Mouse (Mus musculus): ENCODE data around the gene Gm38394. TPM values are rescaled to one million over a fixed set of nuclear protein-coding genes. Genes with fewer than 3 reads are reported as not detected.

The Gm38394 gene
- polyA plus RNA-seq, 1 experiment from 2014 or later = 7.2 TPM

DNA sequence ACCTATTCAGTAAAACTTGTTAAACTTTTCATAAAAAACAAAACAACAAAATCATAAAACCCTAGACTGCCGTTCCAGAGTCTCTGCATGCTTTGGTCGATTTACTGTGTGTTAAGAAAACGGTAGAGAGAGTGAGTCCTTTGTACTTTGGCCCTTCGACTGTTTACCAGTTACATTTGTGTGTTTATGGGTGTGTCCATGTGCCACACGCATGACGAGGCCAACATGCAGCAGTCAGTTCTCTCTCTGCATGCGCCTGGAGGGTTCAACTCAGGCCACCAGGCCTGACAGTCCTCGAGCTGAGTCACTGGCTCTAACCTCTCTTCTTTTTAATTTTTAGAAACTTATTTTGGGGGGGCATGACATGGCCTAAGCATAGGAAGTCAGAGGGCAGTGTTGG is 42.8 kb downstream of the Gm38394 start:
- no peak overlapping the region for H3K27ac ChIP-seq (ENCODE audit: low read depth, low read length)
- H3K27me3 ChIP-seq (ENCODE audit: control insufficient read depth, insufficient read depth, low read length) = no peaks in the 10 kb centered on the region
- ATAC-seq (replicated peaks; ENCODE audit: low FRiP score) (no peak), DNase-seq (ENCODE audit: low spot score) (no peak)
- H3K36me3 ChIP-seq (ENCODE audit: control insufficient read depth, insufficient read depth, low read length) = peaks cover 13% of the 10 kb centered on the region
- no peak overlapping the region for H3K4me2 ChIP-seq (ENCODE audit: low read depth, low read length, severe bottlenecking)
- H3K9ac ChIP-seq (ENCODE audit: low read length) = no peak overlapping the region
- H3K4me3 ChIP-seq (ENCODE audit: low read depth, low read length) = no peak overlapping the region
- H3K4me1 ChIP-seq (replicated peaks; ENCODE audit: control insufficient read depth, insufficient read depth, low read length) = no peaks in the 10 kb centered on the region
- H3K9me3 ChIP-seq (ENCODE audit: control insufficient read depth, low read length) = no peaks in the 10 kb centered on the region
- 86% methylated on average over 8 of the region's 8 CpGs for WGBS

DNA sequence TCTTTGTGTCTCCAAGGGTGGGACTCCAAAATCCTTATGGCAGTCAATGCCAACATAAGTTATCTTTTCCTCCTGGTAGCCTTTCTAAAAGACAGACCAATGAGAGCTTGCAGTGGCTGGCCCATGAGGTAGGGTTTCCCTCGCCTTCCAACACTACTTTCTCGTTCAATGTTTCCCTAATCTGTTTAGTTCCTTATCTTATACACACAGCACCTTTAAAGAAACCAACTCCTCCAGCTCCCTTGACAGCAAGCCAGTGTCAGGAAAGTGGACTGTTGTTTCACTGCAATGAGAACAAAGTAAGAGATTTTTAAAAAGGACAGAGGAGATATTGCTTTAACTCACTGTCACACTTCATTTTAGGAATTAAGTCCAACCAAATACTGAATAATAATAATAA is 43.2 kb downstream of the Gm38394 start:
- Histone ChIP-seq H3K4me2 (ENCODE audit: low read depth, low read length, severe bottlenecking) (no peak overlapping the region), H3K27me3 (ENCODE audit: control insufficient read depth, insufficient read depth, low read length) (no peaks in the 10 kb centered on the region), H3K4me3 (ENCODE audit: low read depth, low read length) (no peak overlapping the region), H3K4me1 (replicated peaks; ENCODE audit: control insufficient read depth, insufficient read depth, low read length) (no peaks in the 10 kb centered on the region), H3K36me3 (ENCODE audit: control insufficient read depth, insufficient read depth, low read length) (peaks cover 13% of the 10 kb centered on the region), H3K9ac (ENCODE audit: low read length) (no peak overlapping the region), H3K9me3 (ENCODE audit: control insufficient read depth, low read length) (no peaks in the 10 kb centered on the region), H3K27ac (ENCODE audit: low read depth, low read length) (no peak overlapping the region)
- WGBS = 76% methylated on average over 2 of the region's 2 CpGs
- DNase-seq (ENCODE audit: low spot score) (no peak), ATAC-seq (replicated peaks; ENCODE audit: low FRiP score) (no peak)

DNA sequence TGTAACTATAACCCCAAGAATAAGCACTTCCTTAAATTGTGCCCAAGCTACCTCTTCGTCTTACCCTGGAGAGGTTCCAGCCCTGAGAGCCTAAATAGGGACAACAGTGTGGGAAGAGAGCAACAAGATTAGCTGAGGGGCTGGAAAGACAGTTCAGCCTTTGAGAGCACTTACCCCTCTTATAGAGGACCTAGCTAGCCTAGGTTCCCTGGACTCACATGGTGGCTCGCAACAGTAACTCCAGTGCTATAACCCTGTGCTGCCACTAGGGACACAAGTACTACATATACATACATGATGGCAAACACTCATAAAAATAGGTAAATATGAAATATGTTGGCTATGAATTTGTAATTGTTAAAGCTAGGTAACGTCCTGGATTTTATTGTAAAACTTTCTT is 47.3 kb downstream of the Gm38394 start:
- WGBS = 78% methylated on average over 3 of the region's 3 CpGs
- ATAC-seq (replicated peaks; ENCODE audit: low FRiP score) (no peak), DNase-seq (ENCODE audit: low spot score) (no peak)
- Histone ChIP-seq H3K9me3 (ENCODE audit: control insufficient read depth, low read length) (no peaks in the 10 kb centered on the region), H3K36me3 (ENCODE audit: control insufficient read depth, insufficient read depth, low read length) (no peaks in the 10 kb centered on the region; the same call in 1 of the 2 replicates), H3K4me3 (ENCODE audit: low read depth, low read length) (no peak overlapping the region), H3K9ac (ENCODE audit: low read length) (no peak overlapping the region), H3K27me3 (ENCODE audit: control insufficient read depth, insufficient read depth, low read length) (no peaks in the 10 kb centered on the region), H3K4me1 (replicated peaks; ENCODE audit: control insufficient read depth, insufficient read depth, low read length) (no peaks in the 10 kb centered on the region), H3K4me2 (ENCODE audit: low read depth, low read length, severe bottlenecking) (no peak overlapping the region), H3K27ac (ENCODE audit: low read depth, low read length) (no peak overlapping the region)

DNA sequence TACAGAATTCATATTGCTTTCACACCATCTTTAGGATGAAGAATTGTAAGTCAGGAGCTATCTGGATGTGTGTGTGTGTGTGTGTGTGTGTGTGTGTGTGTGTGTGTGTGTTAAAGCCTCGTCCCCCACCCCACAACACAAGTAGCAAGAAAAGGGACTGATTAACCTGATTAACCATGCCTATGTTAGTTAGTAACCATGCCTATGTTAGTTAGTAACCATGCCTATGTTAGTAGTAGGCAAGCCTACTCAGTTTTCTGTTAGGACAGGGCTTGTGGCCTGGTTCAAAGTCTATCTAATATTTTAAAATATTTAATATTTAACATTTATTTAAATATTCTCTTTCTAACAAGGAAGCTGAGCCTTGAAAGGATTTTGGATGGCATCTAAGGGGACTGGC is 49.7 kb downstream of the Gm38394 start:
- Histone ChIP-seq H3K4me3 (ENCODE audit: low read depth, low read length) (no peak overlapping the region), H3K27me3 (ENCODE audit: control insufficient read depth, insufficient read depth, low read length) (no peaks in the 10 kb centered on the region), H3K4me1 (replicated peaks; ENCODE audit: control insufficient read depth, insufficient read depth, low read length) (no peaks in the 10 kb centered on the region), H3K36me3 (ENCODE audit: control insufficient read depth, insufficient read depth, low read length) (peaks cover 9% of the 10 kb centered on the region; the same call in 1 of the 2 replicates), H3K4me2 (ENCODE audit: low read depth, low read length, severe bottlenecking) (no peak overlapping the region), H3K9ac (ENCODE audit: low read length) (no peak overlapping the region), H3K27ac (ENCODE audit: low read depth, low read length) (no peak overlapping the region), H3K9me3 (ENCODE audit: control insufficient read depth, low read length) (no peaks in the 10 kb centered on the region)
- ATAC-seq (replicated peaks; ENCODE audit: low FRiP score) (no peak), DNase-seq (ENCODE audit: low spot score) (no peak)
- 83% methylated on average over 1 of the region's 1 CpGs for WGBS

- Histone ChIP-seq H3K9me3 (ENCODE audit: control insufficient read depth, low read length) (no peaks in the 10 kb centered on the region), H3K27ac (ENCODE audit: low read depth, low read length) (no peak overlapping the region), H3K9ac (ENCODE audit: low read length) (no peak overlapping the region), H3K4me2 (ENCODE audit: low read depth, low read length, severe bottlenecking) (peak overlapping the region; percentile 24; the same call in 1 of the 2 replicates), H3K27me3 (ENCODE audit: control insufficient read depth, insufficient read depth, low read length) (no peaks in the 10 kb centered on the region), H3K4me1 (replicated peaks; ENCODE audit: control insufficient read depth, insufficient read depth, low read length) (no peaks in the 10 kb centered on the region), H3K4me3 (ENCODE audit: low read depth, low read length) (no peak overlapping the region), H3K36me3 (ENCODE audit: control insufficient read depth, insufficient read depth, low read length) (peaks cover 11% of the 10 kb centered on the region; the same call in 1 of the 2 replicates)
- 60% methylated on average over 6 of the region's 6 CpGs for WGBS
- ATAC-seq (replicated peaks; ENCODE audit: low FRiP score) (peak; percentile 16; the same call in 1 of the 2 replicates), DNase-seq (ENCODE audit: low spot score) (no peak)
These were observed 50.5 kb downstream of the Gm38394 start for GRCm38 (mm10) chr1:133610601-133611000.

- under 1% methylated on average over 73 of the region's 73 CpGs for WGBS
- Histone ChIP-seq H3K9me3 (ENCODE audit: control insufficient read depth, low read length) (no peaks in the 10 kb centered on the region), H3K4me2 (ENCODE audit: low read depth, low read length, severe bottlenecking) (peak within 1 kb of the TSS; percentile 61), H3K27me3 (ENCODE audit: control insufficient read depth, insufficient read depth, low read length) (no peaks in the 10 kb centered on the region), H3K4me1 (replicated peaks; ENCODE audit: control insufficient read depth, insufficient read depth, low read length) (no peaks in the 10 kb centered on the region), H3K9ac (ENCODE audit: low read length) (peak within 1 kb of the TSS; percentile 79), H3K27ac (ENCODE audit: low read depth, low read length) (peak within 1 kb of the TSS; percentile 70), H3K4me3 (ENCODE audit: low read depth, low read length) (peak within 1 kb of the TSS; percentile 74), H3K36me3 (ENCODE audit: control insufficient read depth, insufficient read depth, low read length) (peaks cover 16% of the 10 kb centered on the region; the same call in 1 of the 2 replicates)
- DNase-seq (ENCODE audit: low spot score) (peak; percentile 99), ATAC-seq (replicated peaks; ENCODE audit: low FRiP score) (peak; percentile 97)
These were observed 51.2 kb downstream of the Gm38394 start, which contains the start of gene Snrpe for GRCm38 (mm10) chr1:133609771-133610502. Gene Snrpe (minus strand): TSS chr1:133610291.

GRCm38 (mm10) chr1:133603174-133603573 is 57.9 kb downstream of the Gm38394 start:
- no peak overlapping the region for H3K27ac ChIP-seq (ENCODE audit: low read depth, low read length)
- no peaks in the 10 kb centered on the region for H3K27me3 ChIP-seq (ENCODE audit: control insufficient read depth, insufficient read depth, low read length)
- no peak overlapping the region for H3K4me2 ChIP-seq (ENCODE audit: low read depth, low read length, severe bottlenecking)
- H3K9me3 ChIP-seq (ENCODE audit: control insufficient read depth, low read length) = no peaks in the 10 kb centered on the region
- DNase-seq (ENCODE audit: low spot score) = no peak
- H3K4me3 ChIP-seq (ENCODE audit: low read depth, low read length) = no peak overlapping the region
- ATAC-seq (replicated peaks; ENCODE audit: low FRiP score) = no peak
- H3K4me1 ChIP-seq (replicated peaks; ENCODE audit: control insufficient read depth, insufficient read depth, low read length) = no peaks in the 10 kb centered on the region
- H3K9ac ChIP-seq (ENCODE audit: low read length) = no peak overlapping the region
- 95% methylated on average over 4 of the region's 4 CpGs for WGBS
- peaks cover 29% of the 10 kb centered on the region for H3K36me3 ChIP-seq (ENCODE audit: control insufficient read depth, insufficient read depth, low read length)

DNA sequence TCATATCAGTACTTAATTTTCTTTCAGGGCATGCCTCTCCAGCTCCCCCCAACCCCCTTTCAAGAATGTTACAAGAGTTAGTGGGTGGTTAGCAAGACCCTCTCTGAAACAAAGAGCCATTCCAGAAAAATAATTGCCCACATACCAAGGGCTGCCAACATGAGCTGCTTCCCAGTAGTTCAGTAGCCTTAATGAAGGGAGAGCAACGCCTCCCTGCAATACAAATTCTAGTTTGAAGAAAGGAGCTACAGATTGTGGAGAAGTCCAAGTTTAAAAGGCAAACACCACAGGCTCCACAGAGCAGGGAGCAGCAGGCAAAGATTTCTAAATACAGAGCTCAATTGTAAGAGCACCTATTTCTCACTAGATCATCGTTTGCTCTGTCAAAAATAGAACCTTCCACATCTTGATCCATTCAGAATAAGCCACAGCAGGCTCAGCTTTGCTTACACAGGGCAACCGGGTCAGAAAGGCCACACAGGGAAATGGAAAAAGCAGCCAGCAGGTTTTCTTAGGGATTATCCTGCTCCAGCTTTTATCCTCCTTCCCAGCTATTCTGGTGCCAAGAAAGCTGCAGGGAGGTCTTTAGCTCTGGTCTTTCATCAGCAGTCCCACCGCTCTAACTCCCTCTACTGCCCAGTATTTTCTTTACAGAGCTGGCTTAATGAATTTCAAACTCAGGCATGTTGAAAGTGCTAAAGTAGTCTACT is 64.7 kb downstream of the Gm38394 start:
- Histone ChIP-seq H3K4me1 (replicated peaks; ENCODE audit: control insufficient read depth, insufficient read depth, low read length) (peaks cover 6% of the 10 kb centered on the region; the same call in 1 of the 2 replicates), H3K27ac (ENCODE audit: low read depth, low read length) (peak overlapping the region; percentile 59; the same call in 1 of the 2 replicates), H3K4me2 (ENCODE audit: low read depth, low read length, severe bottlenecking) (0 out of 2 replicates have a peak overlapping the region, but pooled peaks have one; percentile 11), H3K9me3 (ENCODE audit: control insufficient read depth, low read length) (no peaks in the 10 kb centered on the region), H3K36me3 (ENCODE audit: control insufficient read depth, insufficient read depth, low read length) (no peaks in the 10 kb centered on the region), H3K27me3 (ENCODE audit: control insufficient read depth, insufficient read depth, low read length) (no peaks in the 10 kb centered on the region), H3K4me3 (ENCODE audit: low read depth, low read length) (no peak overlapping the region), H3K9ac (ENCODE audit: low read length) (no peak overlapping the region)
- peak; percentile 59 for DNase-seq (ENCODE audit: low spot score)
- 2% methylated on average over 4 of the region's 4 CpGs for WGBS
- ATAC-seq (replicated peaks; ENCODE audit: low FRiP score) = peak; percentile 76

Data from forebrain, embryonic 11.5 days (tissue).